Mouse (Mus musculus): ENCODE data around the gene Glis2.
"Not testable (repeated sequence)": the region's sequence is repeated elsewhere in the genome, so short reads cannot be mapped to it uniquely, and the experiment has no call there.

The Glis2 gene

GRCm38 (mm10) chr16:4581179-4581578, 13.3 kb upstream of the Glis2 start:
- not testable (repeated sequence) for DNase-seq (ENCODE audit: extremely low read depth, low read depth)

- DNase-seq (ENCODE audit: extremely low read depth, low read depth), result peak; percentile 68
Observed at GRCm38 (mm10) chr16:4583807-4584206, 10.7 kb upstream of the Glis2 start.

GRCm38 (mm10) chr16:4584438-4584837, 10.1 kb upstream of the Glis2 start:
- DNase-seq (ENCODE audit: extremely low read depth, low read depth), result no peak

DNA sequence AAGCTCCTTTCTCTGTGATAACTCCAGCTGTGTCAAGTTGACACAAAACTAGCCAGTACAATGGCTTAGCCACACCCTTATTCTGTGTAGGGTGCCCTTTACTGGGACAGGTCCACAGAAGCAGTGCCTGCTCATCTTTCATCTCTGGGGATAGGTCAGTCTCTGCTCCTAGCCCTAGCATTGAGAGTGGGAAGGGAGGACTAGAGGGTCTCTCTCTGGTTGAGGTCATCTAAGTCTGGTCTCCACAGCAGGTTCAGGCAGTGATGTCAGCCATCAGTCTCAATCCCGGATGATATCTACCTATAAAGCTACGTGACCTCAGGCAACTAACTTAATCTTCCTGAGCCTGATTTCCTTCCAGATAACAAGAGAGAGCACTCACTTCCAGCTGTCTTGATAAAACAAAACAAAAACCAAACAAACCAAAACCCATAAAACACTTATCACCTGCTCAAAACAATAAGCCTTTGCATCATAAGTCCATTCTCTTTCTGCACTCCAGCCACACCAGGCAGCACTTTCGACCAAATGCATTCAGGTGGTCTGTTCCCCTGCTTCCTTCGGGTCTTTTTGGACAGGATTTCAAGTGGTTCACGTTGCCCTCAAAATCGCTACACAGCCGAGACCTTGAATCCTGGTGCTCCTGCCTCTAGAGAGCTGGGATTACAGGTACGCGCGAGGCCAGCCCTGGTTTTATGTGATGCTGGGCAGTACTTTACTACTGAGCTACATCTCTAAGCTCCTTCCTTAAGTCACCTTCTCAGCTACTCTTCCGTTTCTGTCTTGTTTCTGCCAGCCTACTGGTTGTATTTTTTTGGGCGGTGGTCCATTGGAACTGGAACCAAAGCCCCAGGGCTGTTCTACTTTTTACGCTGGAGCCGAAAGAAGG, 8.6 kb upstream of the Glis2 start:
- DNase-seq (ENCODE audit: extremely low read depth, low read depth), result peak; percentile 24

DNA sequence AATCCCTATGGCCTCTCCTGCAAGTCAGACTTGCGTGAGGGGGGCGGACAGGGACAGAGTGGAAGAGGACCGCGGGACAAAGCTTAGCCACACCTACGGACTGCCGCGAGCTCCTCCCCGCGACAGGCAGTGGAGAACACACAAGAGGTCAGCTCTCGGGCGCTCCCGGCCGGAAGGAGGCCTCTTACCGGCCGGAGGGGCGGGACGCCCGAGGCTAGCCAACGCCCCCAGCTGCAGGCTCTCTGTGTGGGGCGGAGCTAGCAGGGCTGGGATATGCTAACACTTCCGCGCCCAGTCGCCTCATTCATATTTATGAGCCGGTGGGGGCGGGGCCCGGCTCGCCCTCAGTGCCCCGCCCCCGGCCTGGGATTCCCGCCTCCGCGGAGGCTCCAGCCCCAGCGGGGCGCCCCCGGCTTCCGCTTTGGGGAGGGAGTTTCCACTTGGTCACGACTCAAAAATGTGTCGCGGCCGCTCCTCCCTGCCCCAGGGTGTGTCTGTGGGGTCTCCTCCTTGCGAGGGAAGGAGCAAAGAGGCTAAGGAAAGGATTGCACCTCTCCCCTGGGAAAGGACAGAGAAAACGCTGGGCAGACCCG, 7.9 kb upstream of the Glis2 start:
- peak; percentile 84 for DNase-seq (ENCODE audit: extremely low read depth, low read depth)

DNA sequence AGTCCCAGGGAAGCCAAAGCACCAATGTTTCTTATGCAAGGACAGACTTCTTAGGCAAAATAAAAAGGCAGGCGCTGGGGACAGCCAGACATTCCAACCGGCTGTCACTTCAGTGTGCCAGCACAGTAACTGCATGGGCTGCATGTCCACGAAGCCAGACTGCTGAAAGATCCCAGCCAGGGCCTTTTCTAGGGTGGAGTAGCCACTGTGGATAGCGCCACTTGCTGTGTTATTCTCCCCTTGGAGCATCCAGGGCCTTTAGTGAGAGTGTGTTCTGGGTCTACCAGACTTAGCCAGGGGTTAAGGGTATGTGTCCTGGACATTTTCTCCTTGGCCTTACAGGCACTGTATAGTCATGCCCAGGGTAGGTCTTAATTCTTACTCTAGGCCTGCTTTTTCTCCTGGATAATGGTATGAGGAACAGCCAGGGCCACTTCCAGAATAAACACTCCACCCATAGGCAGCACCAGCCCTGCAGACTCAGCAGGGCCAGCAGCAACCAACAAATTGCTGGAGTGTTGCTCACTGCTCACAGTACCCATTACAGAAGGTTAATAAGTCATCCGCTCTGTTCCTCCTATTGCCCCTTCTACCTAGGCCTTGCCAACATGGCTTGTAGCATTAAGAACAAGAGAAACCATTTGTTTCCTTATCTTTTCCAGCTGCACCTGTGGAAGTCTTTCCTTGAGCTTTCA, 6.8 kb upstream of the Glis2 start:
- no peak for DNase-seq (ENCODE audit: extremely low read depth, low read depth)

DNA sequence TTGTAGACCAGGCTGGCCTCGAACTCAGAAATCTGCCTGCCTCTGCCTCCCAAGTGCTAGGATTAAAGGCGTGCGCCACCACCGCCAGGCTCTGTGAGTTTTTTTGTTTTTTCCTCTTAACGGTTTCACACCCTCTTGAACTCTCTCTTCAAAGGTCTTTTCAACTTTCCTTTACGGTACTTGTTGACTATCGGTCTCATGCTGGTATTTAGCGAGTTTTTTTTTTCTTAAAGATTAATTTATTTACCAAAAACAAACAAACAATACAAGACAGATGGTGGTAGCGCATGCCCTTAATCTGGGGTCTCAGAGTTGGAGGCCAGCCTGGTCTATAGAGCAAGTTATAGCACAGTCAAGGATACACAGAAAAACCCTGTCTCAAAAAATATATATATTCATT, 4.3 kb upstream of the Glis2 start:
- DNase-seq (ENCODE audit: extremely low read depth, low read depth), result no peak

- no peak for DNase-seq (ENCODE audit: extremely low read depth, low read depth)
Observed at GRCm38 (mm10) chr16:4592909-4593875, 1.3 kb upstream of the Glis2 start.

- DNase-seq (ENCODE audit: extremely low read depth, low read depth), result no peak
Observed at GRCm38 (mm10) chr16:4594814-4595526, 457 bp downstream of the Glis2 start.

DNA sequence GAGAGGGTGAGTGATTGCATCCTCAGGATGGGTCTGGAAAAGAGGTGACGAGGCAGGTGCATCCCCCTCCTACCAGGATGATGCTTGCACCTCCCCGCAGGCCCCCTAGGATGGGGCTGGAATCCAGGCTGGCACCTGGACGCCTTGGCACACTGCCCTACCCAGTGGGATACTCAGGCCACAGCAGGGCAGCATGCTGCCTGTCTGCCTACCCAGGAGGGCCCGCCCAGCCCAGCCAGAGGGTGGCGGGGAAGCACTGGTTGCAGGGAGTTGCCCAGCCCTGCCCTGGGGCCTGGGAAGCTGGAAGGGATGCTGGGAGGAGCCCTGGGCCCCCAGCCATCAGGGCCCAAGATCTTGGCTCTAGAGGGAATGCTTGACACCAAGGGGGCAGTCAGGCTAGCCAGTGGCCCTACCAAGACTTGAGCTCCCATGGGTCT, 1.0 kb downstream of the Glis2 start:
- no peak for DNase-seq (ENCODE audit: extremely low read depth, low read depth)

- DNase-seq (ENCODE audit: extremely low read depth, low read depth), result no peak
Observed at GRCm38 (mm10) chr16:4596141-4596728, 1.7 kb downstream of the Glis2 start.

- no peak for DNase-seq (ENCODE audit: extremely low read depth, low read depth)
Observed at GRCm38 (mm10) chr16:4596836-4597235, 2.3 kb downstream of the Glis2 start.

DNA sequence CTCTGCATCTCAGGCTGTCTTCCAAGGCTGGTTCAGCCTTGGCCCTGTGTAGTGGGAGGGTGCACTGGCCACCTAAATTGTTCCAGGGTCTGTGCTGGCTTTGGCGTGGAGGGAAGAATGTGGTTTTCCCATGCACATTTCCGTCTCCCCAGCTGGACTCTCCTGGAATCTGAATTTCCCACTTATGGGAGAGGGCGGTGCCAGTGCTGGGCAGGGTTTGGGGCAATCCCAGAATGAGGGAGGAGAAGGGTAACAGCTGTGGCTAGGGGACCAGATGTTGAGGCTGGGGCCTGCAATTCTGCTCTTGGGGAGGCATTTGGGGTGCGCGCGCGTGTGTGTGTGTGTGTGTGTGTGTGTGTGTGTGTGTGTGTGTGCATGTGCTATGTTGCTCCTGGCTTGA, 2.8 kb downstream of the Glis2 start:
- DNase-seq (ENCODE audit: extremely low read depth, low read depth), result no peak

DNA sequence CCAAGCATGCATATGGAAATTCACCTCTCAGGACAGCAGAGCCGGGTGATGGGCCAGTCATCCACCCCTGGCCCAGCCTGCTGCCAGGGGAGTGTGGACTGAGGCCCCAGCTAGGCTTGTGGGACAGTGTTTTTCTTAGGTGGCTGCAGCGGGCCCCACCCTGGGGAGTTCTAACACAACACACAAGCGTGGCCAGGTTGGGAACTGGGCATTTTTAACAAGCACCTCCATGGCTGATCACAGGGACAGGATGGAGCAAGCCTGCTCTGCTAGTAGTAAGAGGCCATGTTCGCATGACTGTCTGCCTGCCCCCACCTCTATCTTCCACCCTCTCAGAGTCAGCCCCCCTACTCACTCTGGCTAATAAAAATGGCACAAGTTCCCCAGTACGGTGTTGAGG, 3.5 kb downstream of the Glis2 start:
- DNase-seq (ENCODE audit: extremely low read depth, low read depth), result no peak

- DNase-seq (ENCODE audit: extremely low read depth, low read depth), result no peak
Observed at GRCm38 (mm10) chr16:4598891-4599543, 4.5 kb downstream of the Glis2 start.

DNA sequence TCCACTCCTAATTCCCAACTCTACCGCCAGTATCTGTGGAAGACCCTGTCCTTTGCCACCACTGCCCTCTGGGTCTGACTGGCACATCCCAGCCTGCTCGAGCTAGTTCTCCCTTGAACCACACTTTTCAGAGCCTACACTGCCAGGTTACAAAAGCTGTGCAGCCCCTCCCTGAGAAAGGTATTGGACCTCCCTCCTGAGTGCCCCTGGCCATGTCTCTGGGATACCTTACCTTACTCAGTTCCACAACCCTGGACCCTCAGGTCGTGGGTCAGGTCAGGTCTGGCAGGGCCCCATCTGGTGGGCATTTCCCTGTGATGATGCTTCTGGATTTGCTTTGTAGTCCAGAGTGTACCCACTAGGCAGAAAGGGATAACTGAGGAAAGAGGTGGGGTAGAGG, 5.1 kb downstream of the Glis2 start:
- DNase-seq (ENCODE audit: extremely low read depth, low read depth), result no peak

DNA sequence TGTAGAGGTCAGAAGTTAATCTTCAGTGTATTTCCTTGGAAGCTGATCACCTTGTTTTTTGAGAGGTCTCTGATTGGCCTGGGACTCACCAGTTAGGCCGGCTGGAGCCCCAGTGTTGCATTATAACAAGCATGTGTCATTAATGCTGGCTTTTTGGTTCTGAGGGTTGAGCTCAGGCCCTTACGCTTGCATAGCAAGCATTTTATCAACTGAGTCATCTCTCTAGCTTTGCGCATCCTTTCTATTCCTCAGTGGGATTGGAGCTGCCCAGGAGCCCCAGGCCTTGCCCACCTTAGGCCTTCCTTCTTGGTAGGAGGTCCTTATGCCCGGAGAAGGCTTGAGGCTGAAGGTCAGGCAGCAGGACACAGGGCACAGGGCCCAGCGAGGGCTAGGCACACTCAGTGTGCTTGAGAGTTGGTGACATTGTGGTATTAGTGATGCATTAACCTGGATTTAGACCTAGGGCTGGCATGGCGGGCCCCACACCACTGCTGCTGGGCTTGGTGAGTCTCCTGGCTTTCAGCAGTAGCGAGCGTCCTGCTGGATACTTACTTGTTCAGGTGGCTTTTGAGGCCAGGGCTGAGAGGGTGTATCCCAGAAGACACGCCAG, 6.3 kb downstream of the Glis2 start:
- no peak for DNase-seq (ENCODE audit: extremely low read depth, low read depth)

- no peak for DNase-seq (ENCODE audit: extremely low read depth, low read depth)
Observed at GRCm38 (mm10) chr16:4602189-4602588, 7.7 kb downstream of the Glis2 start.

All from MEL-GATA-1-ER (cell line).